In the genomic region with DNA sequence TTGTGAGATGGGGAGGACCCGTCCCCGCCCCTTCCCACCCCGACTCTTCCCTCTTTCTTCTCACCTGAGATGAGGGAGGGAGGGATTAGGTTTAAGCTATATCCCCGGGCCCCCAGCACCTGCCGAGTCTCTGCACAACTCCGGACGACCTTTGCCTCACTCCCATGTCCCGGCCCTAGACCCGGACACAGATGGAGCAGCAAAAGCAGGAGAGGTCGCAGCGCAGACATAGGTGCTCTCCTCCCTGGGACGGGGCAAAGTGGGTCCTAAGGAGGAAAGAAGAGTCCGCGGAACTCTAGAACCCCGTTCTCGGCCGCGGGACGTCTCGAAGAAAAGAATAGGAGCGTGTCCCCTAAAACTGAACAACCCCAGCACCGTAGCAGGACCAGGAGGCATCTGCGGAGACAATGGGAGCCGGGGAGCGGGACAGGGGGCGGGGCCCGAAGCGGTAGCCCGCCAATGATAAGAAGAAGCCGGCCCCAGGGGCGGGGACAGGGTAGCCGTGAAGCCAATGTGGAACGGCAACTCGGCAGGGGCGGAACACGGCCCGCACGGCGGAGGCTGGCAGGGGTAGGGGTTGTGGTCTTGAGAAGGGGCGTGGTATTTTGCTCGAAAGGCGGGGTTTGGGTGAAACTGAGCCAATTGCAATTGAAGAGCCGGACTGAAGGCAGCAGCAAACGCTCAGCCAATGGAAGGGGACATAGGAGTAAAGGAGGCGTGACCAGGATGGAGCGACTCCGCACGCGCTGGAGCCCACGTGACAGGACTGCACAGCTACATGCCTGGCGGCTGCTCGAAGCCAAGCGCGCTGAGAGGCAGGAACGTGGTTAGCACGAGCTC, we compare ENCODE assay signal across 8 mouse cellular contexts. TPM values are rescaled to one million over a fixed set of nuclear protein-coding genes. Genes with fewer than 3 reads are reported as not detected.
A peak's percentile ranks its signal among the peaks of the same experiment; 100 is the strongest.
DNase-seq lines count a peak whose midpoint lies in the region; ATAC-seq and TF ChIP-seq lines count a peak whose summit lies in the region.

A gene (minus strand): TSS at position 374 of the 840 bp plus-strand sequence.
A gene (minus strand): TSS at position 421 of the 840 bp plus-strand sequence.
A gene (plus strand): TSS at position 656 of the 840 bp plus-strand sequence.

- ATAC-seq in hindbrain, postnatal 0 days = peak; percentile 99

- H3K36me3 ChIP-seq in hindbrain, postnatal 0 days (ENCODE audit: insufficient read depth, low read length) = no peaks in the 10 kb centered on the region
- H3K36me3 ChIP-seq in megakaryocyte, embryonic 14.5 days (replicated peaks; ENCODE audit: low read length) = no peaks in the 10 kb centered on the region

- intact Hi-C loops in left cerebral cortex, postnatal 10 days (cut with DNase I) = no loop called here

- H3K4me1 ChIP-seq in hindbrain, postnatal 0 days (ENCODE audit: insufficient read depth, low read length) = no peaks in the 10 kb centered on the region; the same call in 1 of the 2 replicates
- peaks cover 66% of the 10 kb centered on the region for H3K4me1 ChIP-seq in megakaryocyte, embryonic 14.5 days

- H3K27ac ChIP-seq in hindbrain, postnatal 0 days = peak within 1 kb of the TSS; percentile 63; the same call in 1 of the 2 replicates

- H3K9ac ChIP-seq in hindbrain, postnatal 0 days (replicated peaks; ENCODE audit: low read length) = peak within 1 kb of the TSS; percentile 62

- WGBS in hindbrain, postnatal 0 days = under 1% methylated on average over 56 of the region's 56 CpGs

- TF ChIP-seq CTCF in hindbrain, postnatal 0 days (IDR thresholded peaks at IDR 0.05; ENCODE audit: low read depth) = peak; percentile 24; the same call in 1 of the 2 replicates

- H3K4me2 ChIP-seq in hindbrain, postnatal 0 days (ENCODE audit: low read depth, low read length) = peak within 1 kb of the TSS; percentile 70

- H3K4me3 ChIP-seq in hindbrain, postnatal 0 days (ENCODE audit: low read length) = peak within 1 kb of the TSS; percentile 66
- peak within 1 kb of the TSS; percentile 92 for H3K4me3 ChIP-seq in megakaryocyte, embryonic 14.5 days (replicated peaks)

- no peaks in the 10 kb centered on the region for H3K27me3 ChIP-seq in hindbrain, postnatal 0 days (ENCODE audit: insufficient read depth, low read length)
- H3K27me3 ChIP-seq in megakaryocyte, embryonic 14.5 days (replicated peaks) = peaks cover 32% of the 10 kb centered on the region

- H3K9me3 ChIP-seq in hindbrain, postnatal 0 days (ENCODE audit: low read length) = no peaks in the 10 kb centered on the region
- peaks cover 10% of the 10 kb centered on the region for H3K9me3 ChIP-seq in megakaryocyte, embryonic 14.5 days

- peak; percentile 88 for DNase-seq in adrenal gland, postnatal 10 days
- peak; percentile 99 for DNase-seq in embryo, embryonic 10.5 days (ENCODE audit: low spot score)
- DNase-seq in gastrocnemius, postnatal 10 days = peak; percentile 82
- DNase-seq in hindbrain, postnatal 0 days (ENCODE audit: low spot score) = peak; percentile 98
- DNase-seq in left cerebral cortex, postnatal 10 days (ENCODE audit: extremely low spot score in 1 of 2, low spot score in 2 of 2) = peak; percentile 90 to 95
- peak; percentile 77 for DNase-seq in right cerebral cortex, adult 18-20 months
- peak; percentile 67 for DNase-seq in urinary bladder, adult 2 months (ENCODE audit: low spot score)

RNA-seq across cellular contexts. Expression of the first gene that starts in this region (rescaled TPM):
- under 1 TPM in 1 of 2 experiments, not detected in 1; 0.03 TPM for total RNA-seq in adrenal gland, postnatal 10 days (2021)
- under 1 TPM in 1 of 2 experiments, not detected in 1; 0.07 TPM for total RNA-seq in gastrocnemius, postnatal 10 days (2021)
- not detected in 2 replicates for total RNA-seq in hindbrain, postnatal 0 days (2014; rRNA removed)
- polyA plus RNA-seq in hindbrain, postnatal 0 days (2015; fragmentation: Nextera tagmentation; extraction: Ambion mirVana) = 0.08 and 0.13 TPM in 2 replicates
- under 1 TPM in 1 of 2 experiments, not detected in 1; 0.11 TPM for total RNA-seq in left cerebral cortex, postnatal 10 days (2021)
- not detected in 2 replicates for polyA plus RNA-seq in megakaryocyte, embryonic 14.5 days (2012; ENCODE audit: insufficient read depth, low replicate concordance)
- 0.01 TPM in 1 of 2 replicates, not detected in the other for polyA plus RNA-seq in urinary bladder, adult 2 months (2012; rRNA removed)

RNA-seq across cellular contexts. Expression of the second gene that starts in this region (rescaled TPM):
- total RNA-seq in adrenal gland, postnatal 10 days (2021) = 1 to 10 TPM in 1 of 2 experiments, under 1 TPM in 1; 0.96 to 2.0 TPM
- total RNA-seq in gastrocnemius, postnatal 10 days (2021) = under 1 TPM; 0.35 to 0.88 TPM
- total RNA-seq in hindbrain, postnatal 0 days (2014; rRNA removed) = 102 and 104 TPM in 2 replicates
- polyA plus RNA-seq in hindbrain, postnatal 0 days (2015; fragmentation: Nextera tagmentation; extraction: Ambion mirVana) = 35.0 and 35.9 TPM in 2 replicates
- 1 to 10 TPM; 3.8 to 4.1 TPM for total RNA-seq in left cerebral cortex, postnatal 10 days (2021)
- polyA plus RNA-seq in megakaryocyte, embryonic 14.5 days (2012; ENCODE audit: insufficient read depth, low replicate concordance) = 2.6 and 3.1 TPM in 2 replicates
- 15.4 and 21.8 TPM in 2 replicates for polyA plus RNA-seq in urinary bladder, adult 2 months (2012; rRNA removed)

RNA-seq across cellular contexts. Expression of the third gene that starts in this region (rescaled TPM):
- total RNA-seq in adrenal gland, postnatal 10 days (2021) = under 1 TPM; 0.30 to 0.39 TPM
- under 1 TPM; 0.42 to 0.97 TPM for total RNA-seq in gastrocnemius, postnatal 10 days (2021)
- 8.7 and 9.8 TPM in 2 replicates for total RNA-seq in hindbrain, postnatal 0 days (2014; rRNA removed)
- polyA plus RNA-seq in hindbrain, postnatal 0 days (2015; fragmentation: Nextera tagmentation; extraction: Ambion mirVana) = 7.3 and 7.8 TPM in 2 replicates
- total RNA-seq in left cerebral cortex, postnatal 10 days (2021) = 1 to 10 TPM; 1.8 to 3.2 TPM
- 0.66 and 9.2 TPM in 2 replicates for polyA plus RNA-seq in megakaryocyte, embryonic 14.5 days (2012; ENCODE audit: insufficient read depth, low replicate concordance)
- 2.8 and 3.3 TPM in 2 replicates for polyA plus RNA-seq in urinary bladder, adult 2 months (2012; rRNA removed)

Comparison
In these comparisons a context has a peak if more than half of its experiments do, and no peak if none do; other contexts are left out.
1. Peak in every context shown above with its lines: DNase-seq, ATAC-seq, H3K4me3 ChIP-seq and H3K27ac ChIP-seq.
2. RNA of the second gene that starts in this region (total RNA-seq): 102 to 104 TPM in hindbrain, postnatal 0 days; 3.8 to 4.1 TPM in left cerebral cortex, postnatal 10 days, 0.96 to 2.0 TPM in adrenal gland, postnatal 10 days and 0.35 to 0.88 TPM in gastrocnemius, postnatal 10 days; every median in the first group is over 10 times any median in the second.
3. Peak in DNase-seq in gastrocnemius, postnatal 10 days; RNA of the genes that start here not detected or under 1 TPM.